Mouse (Mus musculus): Measurements from ENCODE around the gene Qk.

The Qk gene

GRCm38 (mm10) chr17:10251252-10251958, 68.2 kb downstream of the Qk start:
- no peak for DNase-seq (ENCODE audit: low spot score)

GRCm38 (mm10) chr17:10240081-10240480, 79.6 kb downstream of the Qk start:
- DNase-seq (ENCODE audit: low spot score) = no peak

- DNase-seq (ENCODE audit: low spot score) = no peak
Measured at GRCm38 (mm10) chr17:10236595-10236994, 83.1 kb downstream of the Qk start.

- no peak for DNase-seq (ENCODE audit: low spot score)
Measured at GRCm38 (mm10) chr17:10232406-10232805, 87.2 kb downstream of the Qk start.

- DNase-seq (ENCODE audit: low spot score) = no peak
Measured at GRCm38 (mm10) chr17:10227798-10228538, 91.7 kb downstream of the Qk start.

GRCm38 (mm10) chr17:10216164-10216563, 103.5 kb downstream of the Qk start:
- no peak for DNase-seq (ENCODE audit: low spot score)

GRCm38 (mm10) chr17:10209154-10209777, 110.4 kb downstream of the Qk start:
- peak; percentile 33 for DNase-seq (ENCODE audit: low spot score)

GRCm38 (mm10) chr17:10198662-10199061, 121.0 kb downstream of the Qk start:
- DNase-seq (ENCODE audit: low spot score) = no peak

GRCm38 (mm10) chr17:10198231-10198630, 121.4 kb downstream of the Qk start:
- no peak for DNase-seq (ENCODE audit: low spot score)

- no peak for DNase-seq (ENCODE audit: low spot score)
Measured at GRCm38 (mm10) chr17:10195703-10196102, 124.0 kb downstream of the Qk start.

- DNase-seq (ENCODE audit: low spot score) = no peak
Measured at GRCm38 (mm10) chr17:10190857-10191256, 128.8 kb downstream of the Qk start.

- DNase-seq (ENCODE audit: low spot score) = no peak
Measured at GRCm38 (mm10) chr17:10188481-10188880, 131.2 kb downstream of the Qk start.

GRCm38 (mm10) chr17:10187431-10188020, 132.1 kb downstream of the Qk start:
- no peak for DNase-seq (ENCODE audit: low spot score)

GRCm38 (mm10) chr17:10181761-10182160, 137.9 kb downstream of the Qk start:
- DNase-seq (ENCODE audit: low spot score) = no peak

- no peak for DNase-seq (ENCODE audit: low spot score)
Measured at GRCm38 (mm10) chr17:10177096-10177495, 142.6 kb downstream of the Qk start.

GRCm38 (mm10) chr17:10161258-10161657, 158.4 kb downstream of the Qk start:
- no peak for DNase-seq (ENCODE audit: low spot score)

- DNase-seq (ENCODE audit: low spot score) = no peak
Measured at GRCm38 (mm10) chr17:10160415-10160814, 159.2 kb downstream of the Qk start.

GRCm38 (mm10) chr17:10152808-10153413, 166.7 kb downstream of the Qk start:
- DNase-seq (ENCODE audit: low spot score) = no peak

All from yolk sac, embryonic 10.5 days (tissue).